Mouse (Mus musculus) kidney, adult 2 months (tissue): ENCODE measurements around the gene Hps5.

Experiments
- CTCF ChIP-seq: fragments of 200-500 bp; conservative IDR thresholded peaks from 2 replicates; pipeline ENCODE4 v1.5.1; 2011; ENCODE audit warnings: low read depth, mild to moderate bottlenecking, control low read depth, low read length, moderate library complexity, mixed read lengths; ENCODE audit not compliant: insufficient read depth, insufficient read length
- POLR2A ChIP-seq: fragments of 200-500 bp; IDR thresholded peaks from one replicate; pipeline ENCODE4 v1.6.1; 2011; ENCODE audit warnings: low read depth, low read length, control low read depth

- TF ChIP-seq CTCF = no peak
- no peak for TF ChIP-seq POLR2A
These were observed 75.4 kb downstream of the Hps5 start for GRCm38 (mm10) chr7:46720460-46720859.
